Mouse (Mus musculus) liver, postnatal 0 days (tissue): ENCODE measurements at regions not wholly inside any gene's neighbourhood (a gene's known extent, or its start where the extent isn't known, plus 50 kb on each side); places are given as distances from the start of the nearest gene placed in this dataset.
A peak's percentile ranks its signal among the peaks of the same experiment; 100 is the strongest.

ENCODE experiments used
- ATAC-seq: fragments of 200-750 bp; cut with Nextera tagmentation; 2 replicates; pipeline ENCODE4 v1.8.0; 2017; ENCODE audit warnings: mild to moderate bottlenecking, moderate library complexity
- DNase-seq: peaks from one replicate; pipeline ENCODE4 v3.0.0-alpha.2; 2016
- H3K27ac ChIP-seq: fragments of 300-500 bp; sonication (generic); 2 replicates; pipeline ENCODE4 v1.5.1; 2014; ENCODE audit warnings: antibody characterized with exemption, moderate library complexity, mild to moderate bottlenecking, low read depth
- H3K27me3 ChIP-seq: fragments of 300-500 bp; sonication (generic); 2 replicates; pipeline ENCODE4 v1.6.1; 2014; ENCODE audit warnings: low read length, control low read depth, mixed read lengths; ENCODE audit not compliant: insufficient read depth
- H3K36me3 ChIP-seq: fragments of 300-500 bp; sonication (generic); replicated peaks from 2 replicates; pipeline ENCODE4 v1.6.1; 2014; ENCODE audit warnings: mild to moderate bottlenecking, control low read depth, low read length, moderate library complexity, mixed read lengths; ENCODE audit not compliant: insufficient read depth
- H3K4me1 ChIP-seq: fragments of 300-500 bp; sonication (generic); 2 replicates; pipeline ENCODE4 v1.6.1; 2014; ENCODE audit warnings: antibody characterized with exemption, mild to moderate bottlenecking, control low read depth; ENCODE audit not compliant: insufficient read depth
- H3K4me2 ChIP-seq: fragments of 300-500 bp; sonication (generic); 2 replicates; pipeline ENCODE4 v1.6.1; 2014; ENCODE audit warnings: low read depth, mild to moderate bottlenecking, low read length, moderate library complexity, mixed read lengths
- H3K4me3 ChIP-seq: fragments of 300-500 bp; sonication (generic); 2 replicates; pipeline ENCODE4 v1.5.1; 2014; ENCODE audit warnings: low read depth, low read length
- H3K9ac ChIP-seq: fragments of 300-500 bp; sonication (generic); replicated peaks from 2 replicates; pipeline ENCODE4 v1.6.1; 2014; ENCODE audit warnings: mild to moderate bottlenecking, moderate library complexity
- H3K9me3 ChIP-seq: fragments of 300-500 bp; sonication (generic); 2 replicates; pipeline ENCODE4 v1.6.1; 2016; ENCODE audit warnings: mild to moderate bottlenecking, control low read depth, low read length, mixed read lengths
- CTCF ChIP-seq: sonication (generic); IDR thresholded peaks from 2 replicates; pipeline ENCODE4 v1.5.1; 2016; ENCODE audit warnings: antibody characterized with exemption, low read depth
- EP300 ChIP-seq: IDR thresholded peaks from 2 replicates; pipeline ENCODE4 v1.6.1; 2016; ENCODE audit warnings: antibody characterized with exemption, low read depth, mild to moderate bottlenecking
- WGBS: fragments of 180-500 bp; shearing (Covaris S2); extraction: QIAGEN DNeasy Blood & Tissue Kit; methylation state at CpG from one replicate; pipeline ENCODE4 v1.1.7; 2014; ENCODE audit not compliant: insufficient replicate concordance; 5-methylcytosine and 5-hydroxymethylcytosine counted together

DNA sequence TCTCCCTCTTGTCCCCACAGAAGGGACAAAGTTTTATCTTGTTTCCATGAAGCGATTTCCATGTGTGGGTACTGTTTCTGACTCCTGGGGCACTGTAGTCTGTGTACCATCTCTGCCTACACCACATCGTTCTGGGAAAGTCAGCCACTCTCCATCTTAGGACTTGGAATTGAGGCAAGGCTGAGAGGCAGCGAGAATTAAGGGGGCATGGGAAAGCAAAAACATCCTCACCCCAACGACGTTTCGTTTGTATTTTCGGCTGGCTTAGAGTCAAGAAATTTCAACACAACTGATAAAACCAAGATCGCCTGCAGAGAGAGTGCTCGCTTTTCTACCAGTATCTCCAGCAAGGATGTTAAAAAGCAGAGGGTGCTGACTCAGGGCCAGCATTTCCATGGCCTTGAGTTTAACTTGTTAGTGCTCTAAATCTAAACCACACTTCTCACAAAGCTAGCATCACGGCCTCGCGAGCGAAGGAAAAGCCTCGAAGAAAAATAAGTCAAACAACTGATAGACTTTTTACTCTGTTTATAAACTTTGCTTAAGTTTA is 78.1 kb upstream of the Rab3gap2 start:
- no peak overlapping the region for H3K4me3 ChIP-seq
- DNase-seq: no peak
- H3K27me3 ChIP-seq: no peaks in the 10 kb centered on the region
- H3K4me1 ChIP-seq: no peaks in the 10 kb centered on the region
- no peak overlapping the region for H3K9ac ChIP-seq
- 0 out of 2 replicates have a peak overlapping the region, but pooled peaks have one; percentile 3 for H3K27ac ChIP-seq
- H3K36me3 ChIP-seq: no peaks in the 10 kb centered on the region
- WGBS: 72% methylated on average over 14 of the region's 14 CpGs
- no peak for TF ChIP-seq CTCF
- TF ChIP-seq EP300: no peak
- H3K4me2 ChIP-seq: no peak overlapping the region
- no peaks in the 10 kb centered on the region for H3K9me3 ChIP-seq
- ATAC-seq: no peak

GRCm38 (mm10) chr1:185121552-185121951 is 82.4 kb upstream of the Rab3gap2 start:
- Histone ChIP-seq H3K9ac (no peak overlapping the region), H3K4me3 (no peak overlapping the region), H3K27me3 (no peaks in the 10 kb centered on the region), H3K27ac (no peak overlapping the region), H3K4me2 (no peak overlapping the region), H3K9me3 (no peaks in the 10 kb centered on the region), H3K4me1 (no peaks in the 10 kb centered on the region), H3K36me3 (no peaks in the 10 kb centered on the region)
- TF ChIP-seq CTCF (no peak), EP300 (no peak)
- WGBS: 69% methylated on average over 2 of the region's 2 CpGs
- ATAC-seq (no peak), DNase-seq (no peak)

- 44% methylated on average over 2 of the region's 2 CpGs for WGBS
- DNase-seq (no peak), ATAC-seq (no peak)
- no peaks in the 10 kb centered on the region for H3K27me3 ChIP-seq
- no peaks in the 10 kb centered on the region for H3K4me1 ChIP-seq
- H3K4me2 ChIP-seq: no peak overlapping the region
- H3K9me3 ChIP-seq: no peaks in the 10 kb centered on the region
- H3K36me3 ChIP-seq: no peaks in the 10 kb centered on the region
- no peak overlapping the region for H3K9ac ChIP-seq
- no peak overlapping the region for H3K4me3 ChIP-seq
- TF ChIP-seq CTCF (no peak), EP300 (no peak)
- H3K27ac ChIP-seq: no peak overlapping the region
Measured at GRCm38 (mm10) chr1:185120416-185120815, 83.5 kb upstream of the Rab3gap2 start.

GRCm38 (mm10) chr1:185117711-185118110 is 86.2 kb upstream of the Rab3gap2 start:
- TF ChIP-seq EP300: no peak
- TF ChIP-seq CTCF: no peak
- H3K9me3 ChIP-seq: no peaks in the 10 kb centered on the region
- WGBS: 60% methylated on average over 5 of the region's 5 CpGs

GRCm38 (mm10) chr1:185113687-185114086 is 90.2 kb upstream of the Rab3gap2 start:
- H3K4me1 ChIP-seq: no peaks in the 10 kb centered on the region
- DNase-seq (no peak), ATAC-seq (no peak)
- H3K27me3 ChIP-seq: no peaks in the 10 kb centered on the region
- H3K9me3 ChIP-seq: no peaks in the 10 kb centered on the region
- no peaks in the 10 kb centered on the region for H3K36me3 ChIP-seq
- no peak overlapping the region for H3K27ac ChIP-seq
- no peak for TF ChIP-seq CTCF
- no peak for TF ChIP-seq EP300
- no peak overlapping the region for H3K4me3 ChIP-seq
- no peak overlapping the region for H3K4me2 ChIP-seq
- WGBS: 76% methylated on average over 6 of the region's 6 CpGs
- no peak overlapping the region for H3K9ac ChIP-seq

More at GRCm38 (mm10) chr1:185117711-185118110, 86.2 kb upstream of the Rab3gap2 start:
- no peaks in the 10 kb centered on the region for H3K36me3 ChIP-seq
- no peak overlapping the region for H3K4me3 ChIP-seq
- DNase-seq: no peak
- no peak overlapping the region for H3K27ac ChIP-seq
- H3K4me2 ChIP-seq: no peak overlapping the region
- H3K9ac ChIP-seq: no peak overlapping the region
- H3K4me1 ChIP-seq: no peaks in the 10 kb centered on the region
- ATAC-seq: no peak
- no peaks in the 10 kb centered on the region for H3K27me3 ChIP-seq

- H3K4me1 ChIP-seq: no peaks in the 10 kb centered on the region
- H3K36me3 ChIP-seq: no peaks in the 10 kb centered on the region
- H3K4me3 ChIP-seq: no peak overlapping the region
- ATAC-seq (no peak), DNase-seq (no peak)
- 69% methylated on average over 4 of the region's 4 CpGs for WGBS
- no peaks in the 10 kb centered on the region for H3K27me3 ChIP-seq
- no peak overlapping the region for H3K27ac ChIP-seq
- no peak overlapping the region for H3K4me2 ChIP-seq
- no peak overlapping the region for H3K9ac ChIP-seq
- no peaks in the 10 kb centered on the region for H3K9me3 ChIP-seq
- TF ChIP-seq EP300: no peak
- no peak for TF ChIP-seq CTCF
Measured at GRCm38 (mm10) chr1:185112017-185112399, 91.9 kb upstream of the Rab3gap2 start.
